Mouse (Mus musculus) adrenal gland, postnatal 25 days (tissue): ENCODE results near the gene Rai1. TPM values are rescaled to one million over a fixed set of nuclear protein-coding genes. Genes with fewer than 3 reads are reported as not detected.
A peak's percentile ranks its signal among the peaks of the same experiment; 100 is the strongest.

Source experiments
- DNase-seq: peaks from one replicate; pipeline ENCODE4 v3.0.0; 2021; ENCODE audit warnings: mixed read lengths
- total RNA-seq: library from RNA; stranded (reverse); gene quantifications from 2 replicates; pipeline ENCODE4 v1.2.3, GENCODE M21; 2021

The Rai1 gene
- total RNA-seq, 1 experiment from 2014 or later, result 54.2 TPM

DNA sequence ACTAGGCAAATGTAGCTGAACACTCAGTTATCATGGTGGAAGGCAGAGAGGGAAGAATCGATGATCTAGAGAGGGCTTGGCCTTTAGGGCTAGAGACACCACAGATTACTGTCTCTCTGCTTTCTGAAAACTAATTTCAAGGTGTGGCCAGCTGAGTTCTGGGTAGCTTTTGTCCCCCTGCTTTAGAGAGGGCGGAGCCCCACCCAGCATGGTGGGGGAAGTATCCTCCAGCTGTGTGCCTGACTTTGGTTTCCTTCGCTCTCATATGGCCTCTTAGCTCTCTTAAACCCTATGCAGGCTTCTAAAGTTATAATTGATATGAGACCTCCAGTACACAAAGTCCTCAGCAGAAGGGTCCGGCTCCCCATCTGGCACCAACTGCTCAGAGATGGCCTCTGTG lies 58.5 kb downstream of the Rai1 start:
- DNase-seq, result no peak

GRCm38 (mm10) chr11:60164450-60164849 lies 59.6 kb downstream of the Rai1 start:
- no peak for DNase-seq

GRCm38 (mm10) chr11:60165076-60165475 lies 60.3 kb downstream of the Rai1 start:
- peak; percentile 60 for DNase-seq

GRCm38 (mm10) chr11:60168780-60169179 lies 64.0 kb downstream of the Rai1 start:
- DNase-seq, result peak; percentile 28

GRCm38 (mm10) chr11:60172074-60172473 lies 67.3 kb downstream of the Rai1 start:
- no peak for DNase-seq

GRCm38 (mm10) chr11:60173606-60174184 lies 68.9 kb downstream of the Rai1 start:
- no peak for DNase-seq

GRCm38 (mm10) chr11:60175371-60176181 lies 70.8 kb downstream of the Rai1 start:
- peak; percentile 66 for DNase-seq

- DNase-seq, result peak; percentile 73
Observed at GRCm38 (mm10) chr11:60176182-60176974, 71.6 kb downstream of the Rai1 start.

GRCm38 (mm10) chr11:60176975-60177657 lies 72.3 kb downstream of the Rai1 start:
- peak; percentile 31 for DNase-seq

DNA sequence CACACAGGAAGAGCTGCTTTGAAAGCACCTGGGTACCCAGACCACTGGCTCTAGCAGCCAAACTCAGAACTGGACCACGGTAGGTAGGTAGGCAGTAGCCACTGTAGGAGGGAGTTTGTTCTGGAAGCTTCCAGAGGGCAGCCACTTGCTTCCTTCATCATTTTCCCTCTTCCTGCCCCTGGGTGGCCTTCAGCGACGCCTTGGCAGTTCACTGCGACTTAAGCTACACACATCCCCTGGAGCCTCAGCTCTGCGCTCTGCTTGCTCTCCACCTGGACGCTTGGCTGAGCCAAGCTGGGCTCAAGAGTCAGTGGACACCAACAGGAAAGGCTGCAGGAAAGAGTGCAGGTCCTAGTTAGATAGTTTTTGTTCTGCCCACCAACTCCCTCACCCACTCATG lies 73.2 kb downstream of the Rai1 start:
- no peak for DNase-seq

DNA sequence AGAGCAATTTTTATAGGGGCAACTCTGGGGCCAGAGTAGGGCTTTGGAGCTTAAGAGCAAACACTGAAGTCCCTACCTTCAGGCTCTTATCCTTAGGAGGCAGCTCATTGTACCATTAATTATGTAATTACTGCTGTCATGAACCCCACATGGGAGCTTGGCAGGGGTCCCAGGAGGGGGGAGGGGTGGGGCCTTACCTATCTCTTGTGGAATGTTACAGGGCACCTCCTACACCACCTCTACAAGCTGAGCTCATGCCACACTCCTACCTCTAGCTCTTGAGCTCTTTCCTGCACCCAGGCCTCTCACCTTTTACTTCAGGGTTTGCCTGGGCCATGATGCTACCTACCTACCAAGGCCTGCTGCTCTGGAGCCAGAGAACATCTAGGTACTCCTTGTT lies 73.7 kb downstream of the Rai1 start:
- DNase-seq, result no peak

- DNase-seq, result peak; percentile 35
Observed at GRCm38 (mm10) chr11:60182116-60182670, 77.4 kb downstream of the Rai1 start.

- DNase-seq, result no peak
Observed at GRCm38 (mm10) chr11:60182741-60183140, 77.9 kb downstream of the Rai1 start.

GRCm38 (mm10) chr11:60184346-60185325 lies 79.8 kb downstream of the Rai1 start:
- no peak for DNase-seq

DNA sequence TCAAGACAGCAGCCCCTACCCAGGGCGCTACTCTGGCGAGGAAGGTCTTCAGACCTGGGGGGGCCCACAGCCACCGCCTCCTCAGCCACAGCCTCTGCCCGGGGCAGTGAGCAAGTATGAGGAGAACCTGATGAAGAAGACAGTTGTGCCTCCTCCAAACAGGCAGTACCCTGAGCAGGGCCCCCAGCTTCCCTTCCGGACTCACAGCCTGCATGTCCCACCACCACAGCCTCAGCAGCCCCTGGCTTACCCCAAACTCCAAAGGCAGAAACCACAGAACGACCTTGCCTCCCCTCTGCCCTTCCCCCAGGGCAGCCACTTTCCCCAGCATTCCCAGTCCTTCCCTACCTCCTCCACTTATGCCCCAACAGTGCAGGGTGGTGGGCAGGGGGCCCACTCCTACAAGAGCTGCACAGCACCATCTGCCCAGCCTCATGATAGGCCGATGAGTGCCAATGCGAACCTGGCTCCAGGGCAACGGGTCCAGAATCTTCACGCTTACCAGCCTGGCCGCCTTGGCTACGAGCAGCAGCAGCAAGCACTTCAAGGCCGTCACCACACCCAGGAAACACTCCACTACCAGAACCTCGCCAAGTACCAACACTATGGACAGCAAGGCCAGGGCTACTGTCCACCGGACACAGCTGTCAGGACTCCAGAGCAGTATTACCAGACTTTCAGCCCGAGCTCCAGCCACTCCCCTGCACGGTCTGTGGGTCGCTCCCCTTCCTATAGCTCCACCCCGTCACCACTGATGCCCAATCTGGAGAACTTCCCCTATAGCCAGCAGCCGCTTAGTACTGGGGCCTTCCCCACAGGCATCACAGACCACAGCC lies 80.8 kb downstream of the Rai1 start:
- DNase-seq, result peak; percentile 45

DNA sequence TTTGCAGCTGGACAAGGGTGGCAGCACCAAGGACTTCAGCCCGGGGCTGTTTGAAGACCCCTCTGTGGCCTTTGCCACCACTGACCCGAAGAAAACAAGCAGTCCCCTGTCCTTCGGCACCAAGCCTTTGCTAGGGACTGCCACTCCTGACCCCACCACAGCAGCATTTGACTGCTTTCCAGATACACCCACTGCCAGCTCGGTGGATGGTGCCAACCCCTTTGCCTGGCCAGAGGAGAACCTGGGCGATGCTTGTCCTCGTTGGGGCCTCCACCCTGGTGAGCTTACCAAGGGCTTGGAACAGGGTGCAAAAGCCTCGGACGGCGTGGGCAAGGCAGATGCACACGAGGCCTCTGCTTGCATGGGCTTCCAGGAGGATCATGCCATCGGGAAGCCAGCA lies 82.3 kb downstream of the Rai1 start:
- DNase-seq, result no peak

DNA sequence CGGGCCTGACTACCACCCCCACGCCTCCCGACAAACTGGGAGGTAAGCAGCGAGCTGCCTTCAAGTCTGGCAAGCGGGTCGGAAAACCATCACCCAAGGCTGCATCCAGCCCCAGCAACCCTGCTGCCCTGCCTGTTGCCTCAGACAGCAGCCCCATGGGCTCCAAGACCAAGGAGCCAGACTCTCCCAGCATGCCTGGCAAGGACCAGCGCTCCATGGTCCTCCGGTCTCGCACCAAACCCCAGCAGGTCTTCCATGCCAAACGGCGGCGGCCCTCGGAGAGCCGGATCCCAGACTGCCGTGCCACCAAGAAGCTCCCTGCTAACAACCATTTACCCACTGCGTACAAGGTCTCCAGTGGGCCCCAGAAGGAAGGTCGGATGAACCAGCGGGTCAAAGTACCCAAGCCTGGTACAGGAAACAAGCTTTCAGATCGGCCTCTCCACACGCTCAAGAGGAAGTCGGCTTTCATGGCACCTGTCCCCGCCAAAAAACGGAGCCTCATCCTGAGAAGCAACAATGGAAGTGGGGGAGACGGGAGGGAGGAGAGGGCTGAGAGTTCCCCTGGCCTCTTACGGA lies 83.6 kb downstream of the Rai1 start:
- DNase-seq, result no peak

DNA sequence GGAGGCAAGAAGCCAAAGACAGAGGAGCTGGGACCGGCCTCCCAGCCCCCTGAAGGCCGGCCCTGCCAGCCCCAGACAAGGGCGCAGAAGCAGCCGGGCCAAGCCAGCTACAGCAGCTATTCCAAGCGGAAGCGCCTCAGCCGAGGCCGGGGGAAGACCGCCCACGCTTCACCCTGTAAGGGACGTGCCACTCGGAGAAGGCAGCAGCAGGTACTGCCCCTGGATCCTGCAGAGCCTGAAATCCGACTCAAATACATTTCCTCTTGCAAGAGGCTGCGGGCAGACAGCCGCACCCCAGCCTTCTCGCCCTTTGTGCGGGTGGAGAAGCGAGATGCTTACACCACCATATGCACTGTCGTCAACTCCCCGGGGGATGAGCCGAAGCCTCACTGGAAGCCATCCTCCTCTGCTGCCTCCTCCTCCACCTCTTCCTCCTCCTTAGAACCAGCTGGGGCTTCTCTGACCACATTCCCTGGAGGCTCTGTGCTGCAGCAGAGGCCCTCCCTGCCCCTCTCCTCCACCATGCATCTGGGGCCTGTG lies 84.8 kb downstream of the Rai1 start:
- DNase-seq, result no peak

DNA sequence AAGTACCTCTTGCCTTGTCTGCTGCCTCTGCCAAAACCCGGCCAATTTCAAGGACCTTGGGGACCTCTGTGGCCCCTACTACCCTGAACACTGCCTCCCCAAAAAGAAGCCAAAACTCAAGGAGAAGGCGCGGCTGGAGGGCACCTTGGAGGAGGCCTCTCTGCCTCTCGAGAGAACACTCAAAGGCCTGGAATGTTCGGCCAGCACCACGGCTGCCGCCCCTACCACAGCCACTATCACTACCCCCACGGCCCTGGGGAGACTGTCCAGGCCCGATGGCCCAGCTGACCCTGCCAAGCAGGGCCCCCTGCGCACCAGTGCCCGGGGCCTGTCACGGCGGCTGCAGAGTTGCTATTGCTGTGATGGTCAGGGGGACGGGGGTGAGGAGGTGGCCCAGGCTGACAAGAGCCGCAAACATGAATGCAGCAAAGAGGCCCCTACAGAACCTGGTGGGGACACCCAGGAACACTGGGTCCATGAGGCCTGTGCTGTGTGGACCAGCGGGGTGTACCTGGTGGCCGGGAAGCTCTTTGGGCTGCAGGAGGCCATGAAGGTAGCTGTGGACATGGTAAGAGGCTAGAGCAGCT lies 85.3 kb downstream of the Rai1 start:
- no peak for DNase-seq
